ENCODE assay signal across 11 mouse cellular contexts in genomic region chr4:138739136-138739851, GRCm38 (mm10). TPM values are rescaled to one million over a fixed set of nuclear protein-coding genes. Genes with fewer than 3 reads are reported as not detected.
DNase-seq lines count a peak whose midpoint lies in the region; ATAC-seq and TF ChIP-seq lines count a peak whose summit lies in the region.
"Had no signal": no experiment of that assay in that cellular context is flagged by ENCODE, and none has a peak within 500 bp of the region (broad histone marks: within the 10 kb centered on the region; RNA-seq: fewer than 3 reads in every experiment).

No protein-coding gene starts in this region.

- TF ChIP-seq POLR2A in cortical plate, adult 2 months (IDR thresholded peaks at IDR 0.05; ENCODE audit: extremely low read depth, insufficient read depth, low read length) = no peak

- H3K9me3 ChIP-seq in forebrain, postnatal 0 days (ENCODE audit: low read length) = no peaks in the 10 kb centered on the region
- H3K9me3 ChIP-seq in forebrain, embryonic 15.5 days = no peaks in the 10 kb centered on the region
- no peaks in the 10 kb centered on the region for H3K9me3 ChIP-seq in lung, embryonic 14.5 days (ENCODE audit: low read depth, low read length)
- H3K9me3 ChIP-seq in midbrain, embryonic 13.5 days = no peaks in the 10 kb centered on the region
- no peaks in the 10 kb centered on the region for H3K9me3 ChIP-seq in liver, embryonic 12.5 days (replicated peaks)
- H3K9me3 ChIP-seq: forebrain, embryonic 12.5 days; neural tube, embryonic 12.5 days had no signal

- H3K9ac ChIP-seq in forebrain, postnatal 0 days = no peak overlapping the region
- no peak overlapping the region for H3K9ac ChIP-seq in forebrain, embryonic 15.5 days (replicated peaks)
- no peak overlapping the region for H3K9ac ChIP-seq in lung, embryonic 14.5 days
- H3K9ac ChIP-seq in midbrain, embryonic 13.5 days (replicated peaks) = no peak overlapping the region
- H3K9ac ChIP-seq in liver, embryonic 12.5 days = no peak overlapping the region
- H3K9ac ChIP-seq: forebrain, embryonic 12.5 days; neural tube, embryonic 12.5 days had no signal

- ATAC-seq in forebrain, postnatal 0 days = no peak; the same call in 1 of the 2 replicates
- no peak for ATAC-seq in forebrain, embryonic 15.5 days (replicated peaks)
- ATAC-seq in lung, embryonic 14.5 days (ENCODE audit: insufficient read depth) = peak; percentile 57; the same call in 1 of the 2 replicates
- peak; percentile 53; the same call in 1 of the 2 replicates for ATAC-seq in midbrain, embryonic 13.5 days
- ATAC-seq in liver, embryonic 12.5 days = no peak

- H3K36me3 ChIP-seq in forebrain, postnatal 0 days (ENCODE audit: insufficient read depth) = no peaks in the 10 kb centered on the region
- H3K36me3 ChIP-seq in forebrain, embryonic 15.5 days = no peaks in the 10 kb centered on the region
- no peaks in the 10 kb centered on the region for H3K36me3 ChIP-seq in lung, embryonic 14.5 days (ENCODE audit: insufficient read depth)
- H3K36me3 ChIP-seq in midbrain, embryonic 13.5 days = no peaks in the 10 kb centered on the region
- H3K36me3 ChIP-seq in liver, embryonic 12.5 days = no peaks in the 10 kb centered on the region
- H3K36me3 ChIP-seq: forebrain, embryonic 12.5 days; neural tube, embryonic 12.5 days had no signal

- no peak overlapping the region for H3K4me2 ChIP-seq in forebrain, postnatal 0 days (ENCODE audit: low read depth)
- no peak overlapping the region for H3K4me2 ChIP-seq in forebrain, embryonic 15.5 days (replicated peaks)
- no peak overlapping the region for H3K4me2 ChIP-seq in lung, embryonic 14.5 days
- H3K4me2 ChIP-seq in midbrain, embryonic 13.5 days (replicated peaks) = no peak overlapping the region
- no peak overlapping the region for H3K4me2 ChIP-seq in liver, embryonic 12.5 days
- H3K4me2 ChIP-seq: forebrain, embryonic 12.5 days; neural tube, embryonic 12.5 days had no signal

- TF ChIP-seq CTCF in forebrain, postnatal 0 days (IDR thresholded peaks at IDR 0.05; ENCODE audit: low read depth) = no peak
- TF ChIP-seq CTCF in lung, embryonic 14.5 days (IDR thresholded peaks at IDR 0.05; ENCODE audit: low read depth) = no peak
- no peak for TF ChIP-seq CTCF in cortical plate, adult 2 months (IDR thresholded peaks at IDR 0.05; ENCODE audit: extremely low read depth, insufficient read depth, low read length)

- no peak overlapping the region for H3K27ac ChIP-seq in forebrain, postnatal 0 days (ENCODE audit: low read depth, low read length)
- no peak overlapping the region for H3K27ac ChIP-seq in forebrain, embryonic 15.5 days (replicated peaks)
- no peak overlapping the region for H3K27ac ChIP-seq in lung, embryonic 14.5 days (ENCODE audit: low read depth)
- H3K27ac ChIP-seq in cortical plate, adult 2 months (ENCODE audit: insufficient read depth, low read length) = 0 out of 2 replicates have a peak overlapping the region, but pooled peaks have one; percentile 24
- H3K27ac ChIP-seq in midbrain, embryonic 13.5 days = no peak overlapping the region
- no peak overlapping the region for H3K27ac ChIP-seq in liver, embryonic 12.5 days
- H3K27ac ChIP-seq: forebrain, embryonic 12.5 days; neural tube, embryonic 12.5 days had no signal

- 28% methylated on average over 7 of the region's 7 CpGs for WGBS in forebrain, postnatal 0 days
- 21% methylated on average over 7 of the region's 7 CpGs for WGBS in forebrain, embryonic 15.5 days
- WGBS in lung, embryonic 14.5 days = 14% methylated on average over 7 of the region's 7 CpGs
- WGBS in midbrain, embryonic 13.5 days = 7% methylated on average over 7 of the region's 7 CpGs
- WGBS in liver, embryonic 12.5 days (ENCODE audit: insufficient replicate concordance) = 31% methylated on average over 7 of the region's 7 CpGs

- no peaks in the 10 kb centered on the region for H3K27me3 ChIP-seq in forebrain, postnatal 0 days (ENCODE audit: insufficient read depth, low read length)
- H3K27me3 ChIP-seq in forebrain, embryonic 15.5 days = no peaks in the 10 kb centered on the region
- no peaks in the 10 kb centered on the region for H3K27me3 ChIP-seq in lung, embryonic 14.5 days (ENCODE audit: insufficient read depth, low read length)
- H3K27me3 ChIP-seq in midbrain, embryonic 13.5 days = no peaks in the 10 kb centered on the region
- 0 out of 2 replicates have a peak, but pooled peaks cover 15% of the 10 kb centered on the region for H3K27me3 ChIP-seq in liver, embryonic 12.5 days (replicated peaks)
- H3K27me3 ChIP-seq: neural tube, embryonic 12.5 days had no signal

- no peak overlapping the region for H3K4me3 ChIP-seq in forebrain, postnatal 0 days (ENCODE audit: low read depth, low read length)
- H3K4me3 ChIP-seq in forebrain, embryonic 15.5 days = no peak overlapping the region
- H3K4me3 ChIP-seq in lung, embryonic 14.5 days (ENCODE audit: low read depth, low read length) = no peak overlapping the region
- H3K4me3 ChIP-seq in cortical plate, adult 2 months (ENCODE audit: insufficient read depth, low read length) = no peak overlapping the region
- H3K4me3 ChIP-seq in midbrain, embryonic 13.5 days (replicated peaks) = no peak overlapping the region
- no peak overlapping the region for H3K4me3 ChIP-seq in liver, embryonic 12.5 days
- H3K4me3 ChIP-seq: forebrain, embryonic 12.5 days; neural tube, embryonic 12.5 days had no signal

- no peaks in the 10 kb centered on the region for H3K4me1 ChIP-seq in forebrain, postnatal 0 days (ENCODE audit: insufficient read depth)
- H3K4me1 ChIP-seq in forebrain, embryonic 15.5 days = 0 out of 2 replicates have a peak, but pooled peaks cover 8% of the 10 kb centered on the region
- 0 out of 2 replicates have a peak, but pooled peaks cover 3% of the 10 kb centered on the region for H3K4me1 ChIP-seq in lung, embryonic 14.5 days (ENCODE audit: insufficient read depth)
- H3K4me1 ChIP-seq in cortical plate, adult 2 months (ENCODE audit: control insufficient read depth, insufficient read depth, low read length) = peaks cover 2% of the 10 kb centered on the region; the same call in 1 of the 2 replicates
- peaks cover 23% of the 10 kb centered on the region for H3K4me1 ChIP-seq in midbrain, embryonic 13.5 days (replicated peaks)
- H3K4me1 ChIP-seq in liver, embryonic 12.5 days = no peaks in the 10 kb centered on the region

- DNase-seq in forebrain, postnatal 0 days = peak; percentile 51
- DNase-seq in lung, embryonic 14.5 days = peak; percentile 42
- DNase-seq in lung, adult 18-20 months = no peak
- no peak for DNase-seq in spleen, postnatal 14 days (ENCODE audit: low spot score in 2 of 2)

RNA-seq across cellular contexts. Expression of gene Ubxn10, which starts 2.3 kb away (rescaled TPM):
- 4.0 and 5.6 TPM in 2 replicates for total RNA-seq in forebrain, postnatal 0 days (2014; rRNA removed)
- 2.4 and 3.5 TPM in 2 replicates for polyA plus RNA-seq in forebrain, postnatal 0 days (2015; fragmentation: Nextera tagmentation; extraction: Ambion mirVana)
- polyA plus RNA-seq in forebrain, embryonic 15.5 days (2015; fragmentation: Nextera tagmentation; extraction: Ambion mirVana) = 2.0 and 3.2 TPM in 2 replicates
- polyA plus RNA-seq in lung, embryonic 14.5 days (2014; fragmentation: Nextera tagmentation; extraction: Ambion mirVana) = 1.5 and 1.7 TPM in 2 replicates
- polyA plus RNA-seq in cortical plate, adult 2 months (2012; rRNA removed) = 1.2 and 1.3 TPM in 2 replicates
- 2.5 and 3.1 TPM in 2 replicates for polyA plus RNA-seq in midbrain, embryonic 13.5 days (2015; fragmentation: Nextera tagmentation; extraction: Ambion mirVana)
- 0.16 and 0.23 TPM in 2 replicates for polyA plus RNA-seq in liver, embryonic 12.5 days (2016; fragmentation: Nextera tagmentation; extraction: Ambion mirVana)

RNA-seq across cellular contexts. Expression of gene Pla2g2c, which starts 14.7 kb away (rescaled TPM):
- 0.24 and 0.77 TPM in 2 replicates for total RNA-seq in forebrain, postnatal 0 days (2014; rRNA removed)
- polyA plus RNA-seq in forebrain, postnatal 0 days (2015; fragmentation: Nextera tagmentation; extraction: Ambion mirVana) = 0.28 and 0.42 TPM in 2 replicates
- 0.34 TPM in 1 of 2 replicates, not detected in the other for polyA plus RNA-seq in forebrain, embryonic 15.5 days (2015; fragmentation: Nextera tagmentation; extraction: Ambion mirVana)
- polyA plus RNA-seq in lung, embryonic 14.5 days (2014; fragmentation: Nextera tagmentation; extraction: Ambion mirVana) = 0.15 and 0.25 TPM in 2 replicates
- 0.29 and 0.32 TPM in 2 replicates for polyA plus RNA-seq in cortical plate, adult 2 months (2012; rRNA removed)
- 0.66 and 0.73 TPM in 2 replicates for polyA plus RNA-seq in midbrain, embryonic 13.5 days (2015; fragmentation: Nextera tagmentation; extraction: Ambion mirVana)
- 0.10 TPM in 1 of 2 replicates, not detected in the other for polyA plus RNA-seq in liver, embryonic 12.5 days (2016; fragmentation: Nextera tagmentation; extraction: Ambion mirVana)
- total RNA-seq: left cerebral cortex, postnatal 10 days had no signal

RNA-seq across cellular contexts. Expression of gene Pla2g2f, which starts 18.1 kb away (rescaled TPM):
- total RNA-seq in forebrain, postnatal 0 days (2014; rRNA removed) = 0.23 TPM in 1 of 2 replicates, not detected in the other
- polyA plus RNA-seq in forebrain, postnatal 0 days (2015; fragmentation: Nextera tagmentation; extraction: Ambion mirVana) = not detected in 2 replicates
- polyA plus RNA-seq in forebrain, embryonic 15.5 days (2015; fragmentation: Nextera tagmentation; extraction: Ambion mirVana) = 0.08 TPM in 1 of 2 replicates, not detected in the other
- polyA plus RNA-seq in lung, embryonic 14.5 days (2014; fragmentation: Nextera tagmentation; extraction: Ambion mirVana) = not detected in 2 replicates
- 0.06 and 0.76 TPM in 2 replicates for polyA plus RNA-seq in cortical plate, adult 2 months (2012; rRNA removed)
- polyA plus RNA-seq in midbrain, embryonic 13.5 days (2015; fragmentation: Nextera tagmentation; extraction: Ambion mirVana) = 0.16 TPM in 1 of 2 replicates, not detected in the other
- polyA plus RNA-seq in liver, embryonic 12.5 days (2016; fragmentation: Nextera tagmentation; extraction: Ambion mirVana) = not detected in 2 replicates
- total RNA-seq: left cerebral cortex, postnatal 10 days had no signal
- polyA plus RNA-seq: forebrain, embryonic 12.5 days had no signal

RNA-seq across cellular contexts. Expression of gene Pla2g2d, which starts 36.2 kb away (rescaled TPM):
- 0.38 TPM in 1 of 2 replicates, not detected in the other for total RNA-seq in forebrain, postnatal 0 days (2014; rRNA removed)
- polyA plus RNA-seq in forebrain, postnatal 0 days (2015; fragmentation: Nextera tagmentation; extraction: Ambion mirVana) = 0.23 TPM in 1 of 2 replicates, not detected in the other
- polyA plus RNA-seq in forebrain, embryonic 15.5 days (2015; fragmentation: Nextera tagmentation; extraction: Ambion mirVana) = not detected in 2 replicates
- 0.18 TPM in 1 of 2 replicates, not detected in the other for polyA plus RNA-seq in lung, embryonic 14.5 days (2014; fragmentation: Nextera tagmentation; extraction: Ambion mirVana)
- 0.19 and 0.28 TPM in 2 replicates for polyA plus RNA-seq in cortical plate, adult 2 months (2012; rRNA removed)
- 0.07 and 0.22 TPM in 2 replicates for polyA plus RNA-seq in midbrain, embryonic 13.5 days (2015; fragmentation: Nextera tagmentation; extraction: Ambion mirVana)
- 0.05 and 0.06 TPM in 2 replicates for polyA plus RNA-seq in liver, embryonic 12.5 days (2016; fragmentation: Nextera tagmentation; extraction: Ambion mirVana)
- polyA plus RNA-seq: forebrain, embryonic 12.5 days had no signal

Comparison
In these comparisons a context has a peak if more than half of its experiments do, and no peak if none do; other contexts are left out.
1. DNase-seq: peak in forebrain, postnatal 0 days (single experiment) and lung, embryonic 14.5 days (single experiment); none in lung, adult 18-20 months (0 of 2) and spleen, postnatal 14 days (0 of 2).
2. ATAC-seq: peak in lung, embryonic 14.5 days (single experiment) and midbrain, embryonic 13.5 days (single experiment); none in forebrain, postnatal 0 days (single experiment), forebrain, embryonic 15.5 days (single experiment) and liver, embryonic 12.5 days (single experiment).